ENCODE assay signal across 8 mouse cellular contexts in genomic region chr9:110532538-110533291, GRCm38 (mm10). TPM values are rescaled to one million over a fixed set of nuclear protein-coding genes. Genes with fewer than 3 reads are reported as not detected.
DNase-seq lines count a peak whose midpoint lies in the region; ATAC-seq and TF ChIP-seq lines count a peak whose summit lies in the region.

Gene Setd2 (plus strand): TSS chr9:110532597.

- TF ChIP-seq POLR2A in heart, adult 2 months (IDR thresholded peaks at IDR 0.05; ENCODE audit: insufficient read depth, low read depth, low read length) = no peak

- H3K79me2 ChIP-seq in heart, adult 2 months (replicated peaks; ENCODE audit: control insufficient read depth, insufficient read depth, low read length) = peaks cover 8% of the 10 kb centered on the region; the same call in 1 of the 2 replicates

- no peak for TF ChIP-seq CTCF in heart, adult 2 months (IDR thresholded peaks at IDR 0.05)

- H3K4me2 ChIP-seq in embryonic facial prominence, embryonic 14.5 days (ENCODE audit: low read depth, low read length) = peak within 1 kb of the TSS; percentile 86
- peak within 1 kb of the TSS; percentile 83 for H3K4me2 ChIP-seq in limb, embryonic 12.5 days
- H3K4me2 ChIP-seq in midbrain, embryonic 14.5 days (ENCODE audit: low read length) = peak within 1 kb of the TSS; percentile 71

- DNase-seq in B cell, adult 2 months = peak; percentile 75 to 83
- peak; percentile 74 to 83 for DNase-seq in adrenal gland, postnatal 36 days
- DNase-seq in embryonic facial prominence, embryonic 14.5 days (ENCODE audit: low spot score) = peak; percentile 42
- peak; percentile 86 to 87 for DNase-seq in heart, adult 2 months
- peak; percentile 43 to 56 for DNase-seq in kidney, adult 8-10 months
- peak; percentile 80 for DNase-seq in midbrain, embryonic 14.5 days
- peak; percentile 59 to 61 for DNase-seq in spleen, postnatal 36 days (ENCODE audit: low spot score in 2 of 2)

- H3K9ac ChIP-seq in embryonic facial prominence, embryonic 14.5 days (ENCODE audit: low read depth, low read length) = peak within 1 kb of the TSS; percentile 100
- H3K9ac ChIP-seq in heart, adult 2 months (ENCODE audit: low read depth, low read length) = peak within 1 kb of the TSS; percentile 99
- peak within 1 kb of the TSS; percentile 99 for H3K9ac ChIP-seq in limb, embryonic 12.5 days (replicated peaks)
- H3K9ac ChIP-seq in midbrain, embryonic 14.5 days (replicated peaks; ENCODE audit: low read length) = peak within 1 kb of the TSS; percentile 99

- no peaks in the 10 kb centered on the region for H3K9me3 ChIP-seq in embryonic facial prominence, embryonic 14.5 days (ENCODE audit: control insufficient read depth, low read length)
- H3K9me3 ChIP-seq in limb, embryonic 12.5 days = no peaks in the 10 kb centered on the region
- no peaks in the 10 kb centered on the region for H3K9me3 ChIP-seq in midbrain, embryonic 14.5 days (ENCODE audit: control insufficient read depth, low read length)

- H3K4me3 ChIP-seq in embryonic facial prominence, embryonic 14.5 days (ENCODE audit: low read depth, low read length) = peak within 1 kb of the TSS; percentile 100
- peak within 1 kb of the TSS; percentile 97 for H3K4me3 ChIP-seq in heart, adult 2 months
- peak within 1 kb of the TSS; percentile 98 for H3K4me3 ChIP-seq in limb, embryonic 12.5 days (replicated peaks)
- H3K4me3 ChIP-seq in midbrain, embryonic 14.5 days (replicated peaks; ENCODE audit: low read depth, low read length) = peak within 1 kb of the TSS; percentile 100

- H3K36me3 ChIP-seq in embryonic facial prominence, embryonic 14.5 days (ENCODE audit: control insufficient read depth, insufficient read depth, low read length) = 0 out of 2 replicates have a peak, but pooled peaks cover 4% of the 10 kb centered on the region
- peaks cover 36% of the 10 kb centered on the region for H3K36me3 ChIP-seq in heart, adult 2 months (ENCODE audit: control insufficient read depth, insufficient read depth, low read length)
- peaks cover 17% of the 10 kb centered on the region for H3K36me3 ChIP-seq in limb, embryonic 12.5 days
- no peaks in the 10 kb centered on the region for H3K36me3 ChIP-seq in midbrain, embryonic 14.5 days (ENCODE audit: control insufficient read depth, insufficient read depth, low read length)

- peaks cover 21% of the 10 kb centered on the region for H3K4me1 ChIP-seq in embryonic facial prominence, embryonic 14.5 days (ENCODE audit: control insufficient read depth, insufficient read depth, low read length)
- H3K4me1 ChIP-seq in heart, adult 2 months (ENCODE audit: control insufficient read depth, insufficient read depth, low read length) = peaks cover 13% of the 10 kb centered on the region
- peaks cover 21% of the 10 kb centered on the region for H3K4me1 ChIP-seq in limb, embryonic 12.5 days (replicated peaks)
- H3K4me1 ChIP-seq in midbrain, embryonic 14.5 days (ENCODE audit: control insufficient read depth, insufficient read depth, low read length) = peaks cover 28% of the 10 kb centered on the region

- ATAC-seq in embryonic facial prominence, embryonic 14.5 days (ENCODE audit: low read depth) = peak; percentile 51
- ATAC-seq in limb, embryonic 12.5 days (ENCODE audit: insufficient number of reproducible peaks, insufficient read depth, low FRiP score, low TSS enrichment, low read depth) = no peak; the same call in none of the 2 replicates
- ATAC-seq in midbrain, embryonic 14.5 days (ENCODE audit: low FRiP score, low TSS enrichment) = peak; percentile 73

- intact Hi-C loops in heart, adult 2 months (cut with DNase I) = loop anchor here (1.0 to 2.0 kb wide), 2 partner anchors 55 to 122 kb away; no protein-coding TSS in a partner anchor

- H3K27me3 ChIP-seq in embryonic facial prominence, embryonic 14.5 days (replicated peaks; ENCODE audit: control insufficient read depth, insufficient read depth, low read length) = no peaks in the 10 kb centered on the region
- no peaks in the 10 kb centered on the region for H3K27me3 ChIP-seq in heart, adult 2 months (ENCODE audit: control insufficient read depth, insufficient read depth, low read length)
- no peaks in the 10 kb centered on the region for H3K27me3 ChIP-seq in limb, embryonic 12.5 days
- H3K27me3 ChIP-seq in midbrain, embryonic 14.5 days (ENCODE audit: control insufficient read depth, insufficient read depth, low read length) = no peaks in the 10 kb centered on the region

- WGBS in embryonic facial prominence, embryonic 14.5 days = under 1% methylated on average over 31 of the region's 109 CpGs
- WGBS in heart, adult 2 months = under 1% methylated on average over 83 of the region's 109 CpGs
- WGBS in limb, embryonic 12.5 days = under 1% methylated on average over 74 of the region's 109 CpGs
- under 1% methylated on average over 95 of the region's 109 CpGs for WGBS in midbrain, embryonic 14.5 days

- TF ChIP-seq EP300 in heart, adult 2 months (IDR thresholded peaks at IDR 0.05; ENCODE audit: insufficient read depth, low read depth, low read length) = no peak

- H3K27ac ChIP-seq in embryonic facial prominence, embryonic 14.5 days (replicated peaks; ENCODE audit: low read depth, low read length) = peak within 1 kb of the TSS; percentile 100
- peak within 1 kb of the TSS; percentile 94 for H3K27ac ChIP-seq in heart, adult 2 months
- H3K27ac ChIP-seq in limb, embryonic 12.5 days = peak within 1 kb of the TSS; percentile 100
- peak within 1 kb of the TSS; percentile 99 for H3K27ac ChIP-seq in midbrain, embryonic 14.5 days (replicated peaks; ENCODE audit: low read depth, low read length)

RNA-seq across cellular contexts. Expression of gene Setd2, which starts in this region (rescaled TPM):
- total RNA-seq in adrenal gland, postnatal 36 days (2021) = 10 to 100 TPM; 66.1 to 71.4 TPM
- 48.5 and 48.8 TPM in 2 replicates for polyA plus RNA-seq in embryonic facial prominence, embryonic 14.5 days (2014; fragmentation: Nextera tagmentation; extraction: Ambion mirVana)
- total RNA-seq in heart, adult 2 months (2021) = 10 to 100 TPM; 36.4 to 37.7 TPM
- polyA plus RNA-seq in heart, adult 2 months (2012; rRNA removed) = 22.4 and 34.1 TPM in 2 replicates
- polyA plus RNA-seq in limb, embryonic 12.5 days (2016; fragmentation: Nextera tagmentation; extraction: Ambion mirVana) = 46.4 and 51.2 TPM in 2 replicates
- polyA plus RNA-seq in midbrain, embryonic 14.5 days (2014; fragmentation: Nextera tagmentation; extraction: Ambion mirVana) = 49.8 and 58.1 TPM in 2 replicates
